Mouse (Mus musculus): Measurements from ENCODE around the gene Slc4a3.
A peak's percentile ranks its signal among the peaks of the same experiment; 100 is the strongest.

Gene Slc4a3

GRCm38 (mm10) chr1:75561221-75561897, 15.3 kb downstream of the Slc4a3 start:
- no peak for DNase-seq

- DNase-seq = no peak
Observed at GRCm38 (mm10) chr1:75561898-75562238, 15.8 kb downstream of the Slc4a3 start.

GRCm38 (mm10) chr1:75564102-75564501, 18.0 kb downstream of the Slc4a3 start:
- DNase-seq = no peak

- no peak for DNase-seq
Observed at GRCm38 (mm10) chr1:75564916-75565315, 18.9 kb downstream of the Slc4a3 start.

GRCm38 (mm10) chr1:75565616-75566015, 19.6 kb downstream of the Slc4a3 start:
- no peak for DNase-seq

- no peak for DNase-seq
Observed at GRCm38 (mm10) chr1:75570403-75570802, 24.3 kb downstream of the Slc4a3 start.

- no peak for DNase-seq
Observed at GRCm38 (mm10) chr1:75572776-75573175, 26.7 kb downstream of the Slc4a3 start.

- DNase-seq = no peak
Observed at GRCm38 (mm10) chr1:75573715-75574114, 27.6 kb downstream of the Slc4a3 start.

- no peak for DNase-seq
Observed at GRCm38 (mm10) chr1:75574476-75575310, 28.6 kb downstream of the Slc4a3 start.

GRCm38 (mm10) chr1:75581936-75582624, 36.0 kb downstream of the Slc4a3 start:
- DNase-seq = no peak

GRCm38 (mm10) chr1:75582625-75582956, 36.5 kb downstream of the Slc4a3 start:
- DNase-seq = no peak

- DNase-seq = no peak
Observed at GRCm38 (mm10) chr1:75583034-75583433, 37.0 kb downstream of the Slc4a3 start.

- DNase-seq = no peak
Observed at GRCm38 (mm10) chr1:75586791-75587190, 40.7 kb downstream of the Slc4a3 start.

GRCm38 (mm10) chr1:75587738-75588719, 42.0 kb downstream of the Slc4a3 start:
- peak; percentile 13 to 39 for DNase-seq

GRCm38 (mm10) chr1:75588874-75589273, 42.8 kb downstream of the Slc4a3 start:
- DNase-seq = peak; percentile 10 to 33

- DNase-seq = no peak
Observed at GRCm38 (mm10) chr1:75589983-75590382, 43.9 kb downstream of the Slc4a3 start.

- no peak for DNase-seq
Observed at GRCm38 (mm10) chr1:75593956-75594355, 47.9 kb downstream of the Slc4a3 start.

GRCm38 (mm10) chr1:75594836-75595235, 48.8 kb downstream of the Slc4a3 start:
- DNase-seq = no peak

- DNase-seq = no peak
Observed at GRCm38 (mm10) chr1:75595930-75596329, 49.9 kb downstream of the Slc4a3 start.

- DNase-seq = peak in 1 of 2 experiments; percentile 3
Observed at GRCm38 (mm10) chr1:75596906-75597305, 50.8 kb downstream of the Slc4a3 start.

- peak in 1 of 2 experiments; percentile 29 for DNase-seq
Observed at GRCm38 (mm10) chr1:75597622-75598021, 51.6 kb downstream of the Slc4a3 start.

- no peak for DNase-seq
Observed at GRCm38 (mm10) chr1:75601738-75602137, 55.7 kb downstream of the Slc4a3 start.

Data from lung, adult 18-20 months (tissue).